Mouse (Mus musculus) myocyte (in vitro differentiated cells): ENCODE measurements at regions not wholly inside any gene's neighbourhood (a gene's known extent, or its start where the extent isn't known, plus 50 kb on each side); places are given as distances from the start of the nearest gene placed in this dataset.

Experiments used
- H3K27me3 ChIP-seq: one replicate; pipeline ENCODE4 v1.6.1; 2011; ENCODE audit not compliant: control insufficient read depth, insufficient read depth, insufficient read length
- H3K36me3 ChIP-seq: one replicate; pipeline ENCODE4 v1.6.1; 2011; ENCODE audit not compliant: control insufficient read depth, insufficient read depth
- H3K4me2 ChIP-seq: one replicate; pipeline ENCODE4 v1.6.1; 2011; ENCODE audit warnings: low read depth, control low read depth
- H3K4me3 ChIP-seq: one replicate; pipeline ENCODE4 v1.5.1; 2011; ENCODE audit warnings: mild to moderate bottlenecking, control low read depth, moderate library complexity
- H3K79me2 ChIP-seq: one replicate; pipeline ENCODE4 v1.6.1; 2011; ENCODE audit not compliant: control insufficient read depth, insufficient read depth
- H3ac ChIP-seq: one replicate; pipeline ENCODE4 v1.6.1; 2011; ENCODE audit not compliant: control insufficient read depth, insufficient read length
- CEBPB ChIP-seq: IDR thresholded peaks from 2 replicates; pipeline ENCODE4 v1.6.1; 2011; ENCODE audit warnings: mild to moderate bottlenecking, moderate library complexity; ENCODE audit not compliant: poor library complexity, insufficient read depth, severe bottlenecking
- E2F4 ChIP-seq: IDR thresholded peaks from one replicate; pipeline ENCODE4 v1.6.1; 2011; ENCODE audit warnings: mild to moderate bottlenecking, control low read depth, moderate library complexity; ENCODE audit not compliant: insufficient read depth
- MAX ChIP-seq: IDR thresholded peaks from one replicate; pipeline ENCODE4 v1.6.1; 2011; ENCODE audit warnings: low read depth, mild to moderate bottlenecking, control low read depth
- MYOD1 ChIP-seq, 3 experiments: IDR thresholded peaks; one replicate each; pipeline ENCODE4 v1.6.1; 2011; ENCODE audit warnings: control low read depth in 2 of 3, low read depth in 2 of 3, mild to moderate bottlenecking in 2 of 3, moderate library complexity in 1 of 3; ENCODE audit not compliant: insufficient read length in 2 of 3, control insufficient read depth in 1 of 3
- MYOG ChIP-seq, 3 experiments: IDR thresholded peaks; one replicate each; pipeline ENCODE4 v1.6.1; 2011; ENCODE audit warnings: control low read depth in 2 of 3, low read depth in 2 of 3, mild to moderate bottlenecking in 2 of 3; ENCODE audit not compliant: insufficient read length in 2 of 3, control insufficient read depth in 1 of 3, insufficient read depth in 1 of 3
- POLR2A ChIP-seq: IDR thresholded peaks from one replicate; pipeline ENCODE4 v1.6.1; 2011; ENCODE audit warnings: low read depth, mild to moderate bottlenecking, control low read depth, moderate library complexity; ENCODE audit not compliant: insufficient read length
- POLR2AphosphoS2 ChIP-seq: IDR thresholded peaks from one replicate; pipeline ENCODE4 v1.6.1; 2011; ENCODE audit warnings: low read depth, control low read depth; ENCODE audit not compliant: insufficient read length
- REST ChIP-seq: IDR thresholded peaks from one replicate; pipeline ENCODE4 v1.6.1; 2011; ENCODE audit warnings: mild to moderate bottlenecking, control low read depth, moderate library complexity; ENCODE audit not compliant: insufficient read depth, insufficient read length
- SRF ChIP-seq: IDR thresholded peaks from one replicate; pipeline ENCODE4 v1.6.1; 2011; ENCODE audit warnings: low read depth; ENCODE audit not compliant: control insufficient read depth, insufficient read length
- TCF12 ChIP-seq: IDR thresholded peaks from one replicate; pipeline ENCODE4 v1.6.1; 2011; ENCODE audit warnings: mild to moderate bottlenecking, control low read depth; ENCODE audit not compliant: poor library complexity, insufficient read depth, severe bottlenecking
- TCF3 ChIP-seq: IDR thresholded peaks from one replicate; pipeline ENCODE4 v1.6.1; 2011; ENCODE audit warnings: low read depth, control low read depth; ENCODE audit not compliant: insufficient read length
- USF1 ChIP-seq: IDR thresholded peaks from one replicate; pipeline ENCODE4 v1.6.1; 2011; ENCODE audit warnings: low read depth, mild to moderate bottlenecking, control low read depth, moderate library complexity

DNA sequence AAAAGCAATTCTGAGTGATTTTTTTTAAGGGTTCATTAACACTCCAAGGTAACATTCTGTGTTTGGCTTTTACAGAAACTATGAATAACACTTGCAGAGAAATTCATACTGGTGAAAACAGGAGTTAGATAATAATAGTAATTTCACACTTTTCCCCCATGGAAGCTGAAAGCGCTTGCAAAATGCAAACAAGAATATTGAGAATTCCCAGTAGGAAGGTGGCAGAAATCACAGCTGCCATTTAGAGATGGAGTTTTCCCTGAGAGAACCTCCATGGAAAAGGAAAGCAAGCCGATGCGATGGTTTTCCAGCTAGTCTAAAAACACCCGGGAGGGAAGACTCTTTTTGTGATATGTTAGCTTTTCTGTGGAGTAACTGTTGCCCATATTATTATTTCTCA, 174.1 kb upstream of the App start:
- Histone ChIP-seq H3K27me3 (no peaks in the 10 kb centered on the region), H3K4me2 (no peak overlapping the region), H3ac (no peak overlapping the region), H3K79me2 (no peaks in the 10 kb centered on the region), H3K36me3 (no peaks in the 10 kb centered on the region), H3K4me3 (no peak overlapping the region)
- TF ChIP-seq MAX: no peak
- TF ChIP-seq E2F4: no peak
- no peak for TF ChIP-seq SRF
- TF ChIP-seq USF1: no peak
- no peak for TF ChIP-seq CEBPB

DNA sequence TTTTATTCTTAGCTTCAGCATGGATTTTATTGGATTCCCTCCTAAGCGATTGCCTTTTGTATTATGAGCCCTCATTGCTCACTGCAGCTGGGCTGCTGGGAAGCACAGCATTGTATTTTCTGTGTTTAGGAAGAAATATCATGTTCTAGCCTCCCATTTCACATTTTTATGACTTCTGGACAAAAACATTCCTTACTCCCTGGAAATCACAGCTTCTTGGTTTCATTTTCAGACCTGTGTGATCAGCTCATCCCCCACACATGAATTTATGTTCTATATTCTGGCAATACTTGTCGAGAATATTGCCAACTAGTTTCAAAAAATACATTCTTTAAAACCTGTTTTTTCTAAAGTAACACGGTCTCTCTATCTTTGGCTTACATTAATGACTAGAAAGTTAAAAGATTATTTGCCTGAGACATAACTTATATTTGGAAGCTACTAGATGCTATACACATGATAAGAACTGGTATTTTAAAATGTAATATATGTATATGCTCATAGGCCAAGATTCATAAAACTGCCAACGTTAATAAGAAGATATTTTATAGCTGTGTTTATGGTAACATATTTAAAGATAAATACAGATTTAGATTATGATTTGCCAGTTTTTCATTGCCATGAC, 163.0 kb upstream of the App start:
- TF ChIP-seq TCF12 (no peak), POLR2A (no peak), MYOD1 (IDR thresholded peaks at IDR 0.05; ENCODE audit: control insufficient read depth in 1 of 3, insufficient read length in 2 of 3, low read depth in 2 of 3) (no peak), TCF3 (no peak), CEBPB (no peak), MAX (no peak), MYOG (IDR thresholded peaks at IDR 0.05; ENCODE audit: control insufficient read depth in 1 of 3, insufficient read depth in 1 of 3, insufficient read length in 2 of 3, low read depth in 2 of 3) (no peak), E2F4 (no peak), USF1 (no peak), POLR2AphosphoS2 (no peak), SRF (no peak), REST (no peak)

DNA sequence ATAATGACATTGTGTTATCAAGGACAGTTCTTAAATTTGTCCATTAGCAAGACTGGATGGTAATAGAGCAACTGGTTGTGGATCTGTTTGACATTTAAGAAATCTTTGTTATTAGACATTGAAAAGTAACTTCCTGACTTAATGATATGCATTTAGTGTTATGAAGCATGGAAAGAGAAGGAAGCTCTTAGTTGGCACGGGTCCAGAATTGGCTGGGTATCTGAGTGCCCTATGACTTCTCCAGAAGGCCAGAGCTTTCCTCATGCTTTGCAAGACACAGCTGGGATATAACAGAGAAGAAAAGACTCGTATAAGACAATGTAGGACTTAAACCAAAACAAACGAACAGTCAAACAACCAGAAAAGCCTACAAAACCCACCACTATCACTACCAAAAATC, 160.0 kb upstream of the App start:
- no peak for TF ChIP-seq POLR2A
- no peak for TF ChIP-seq USF1
- TF ChIP-seq CEBPB: no peak
- no peak for TF ChIP-seq REST
- no peak for TF ChIP-seq MYOD1 (IDR thresholded peaks at IDR 0.05; ENCODE audit: control insufficient read depth in 1 of 3, insufficient read length in 2 of 3, low read depth in 2 of 3)
- no peak for TF ChIP-seq TCF12
- TF ChIP-seq TCF3: no peak
- no peak for TF ChIP-seq E2F4
- no peak for TF ChIP-seq MYOG (IDR thresholded peaks at IDR 0.05; ENCODE audit: control insufficient read depth in 1 of 3, insufficient read depth in 1 of 3, insufficient read length in 2 of 3, low read depth in 2 of 3)
- no peak for TF ChIP-seq SRF
- TF ChIP-seq POLR2AphosphoS2: no peak
- TF ChIP-seq MAX: no peak
- H3K4me3 ChIP-seq: no peak overlapping the region

More for the DNA sequence above, 163.0 kb upstream of the App start:
- no peaks in the 10 kb centered on the region for H3K79me2 ChIP-seq
- H3K4me3 ChIP-seq: no peak overlapping the region
- no peaks in the 10 kb centered on the region for H3K27me3 ChIP-seq
- no peaks in the 10 kb centered on the region for H3K36me3 ChIP-seq
- no peak overlapping the region for H3K4me2 ChIP-seq
- no peak overlapping the region for H3ac ChIP-seq

DNA sequence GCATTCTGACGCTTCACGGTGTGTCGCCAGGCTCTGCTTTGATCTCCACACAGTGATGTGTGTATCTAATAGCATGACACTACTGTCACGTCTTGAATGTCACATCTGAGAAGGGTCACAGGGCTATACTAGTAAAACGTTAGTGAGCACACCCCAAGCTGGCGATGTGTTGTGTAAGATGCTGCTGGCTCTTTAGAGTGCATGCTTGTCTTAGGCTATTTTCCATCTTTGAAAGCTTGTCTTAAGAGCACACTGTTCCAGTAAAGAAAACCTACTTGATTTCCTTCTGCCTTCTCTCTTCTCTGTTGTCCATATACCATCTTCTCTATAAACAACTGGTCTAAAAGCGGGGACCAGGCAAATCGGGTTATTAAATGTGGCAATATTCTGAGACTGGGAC, 138.5 kb upstream of the App start:
- TF ChIP-seq CEBPB (no peak), MAX (no peak), MYOD1 (IDR thresholded peaks at IDR 0.05; ENCODE audit: control insufficient read depth in 1 of 3, insufficient read length in 2 of 3, low read depth in 2 of 3) (no peak), POLR2AphosphoS2 (no peak), TCF12 (no peak), TCF3 (no peak), REST (no peak), POLR2A (no peak), MYOG (IDR thresholded peaks at IDR 0.05; ENCODE audit: control insufficient read depth in 1 of 3, insufficient read depth in 1 of 3, insufficient read length in 2 of 3, low read depth in 2 of 3) (no peak), USF1 (no peak), E2F4 (no peak), SRF (no peak)
- no peak overlapping the region for H3K4me3 ChIP-seq
- no peak overlapping the region for H3K4me2 ChIP-seq
- H3K27me3 ChIP-seq: no peaks in the 10 kb centered on the region
- no peaks in the 10 kb centered on the region for H3K36me3 ChIP-seq
- no peaks in the 10 kb centered on the region for H3K79me2 ChIP-seq
- no peak overlapping the region for H3ac ChIP-seq

More for the DNA sequence above, 160.0 kb upstream of the App start:
- H3K4me2 ChIP-seq: no peak overlapping the region
- H3K27me3 ChIP-seq: no peaks in the 10 kb centered on the region
- H3ac ChIP-seq: no peak overlapping the region
- H3K79me2 ChIP-seq: no peaks in the 10 kb centered on the region
- H3K36me3 ChIP-seq: no peaks in the 10 kb centered on the region

DNA sequence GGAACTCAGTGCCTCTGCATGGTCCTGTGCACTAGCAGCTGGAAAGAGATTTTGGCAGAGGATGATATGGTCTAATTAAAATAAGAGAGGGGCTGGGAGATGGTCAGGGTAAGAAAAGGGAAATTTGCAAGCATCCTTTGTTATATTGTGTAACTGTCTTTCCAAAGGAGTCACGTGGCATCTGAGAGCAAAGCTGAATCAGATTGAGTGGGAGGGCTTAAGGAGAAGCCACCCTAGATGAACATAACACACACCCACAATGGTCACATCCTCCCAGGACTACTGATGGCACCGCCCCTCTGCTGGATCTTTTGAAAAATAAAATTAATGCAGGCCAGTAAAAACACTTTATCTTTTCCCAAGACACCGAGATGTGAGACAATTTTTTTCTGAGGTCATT, 135.9 kb upstream of the App start:
- Histone ChIP-seq H3K4me3 (no peak overlapping the region), H3K27me3 (no peaks in the 10 kb centered on the region), H3K79me2 (no peaks in the 10 kb centered on the region), H3ac (no peak overlapping the region), H3K4me2 (no peak overlapping the region), H3K36me3 (no peaks in the 10 kb centered on the region)
- TF ChIP-seq CEBPB (no peak), TCF3 (no peak)
